Mouse (Mus musculus) hindbrain, postnatal 0 days (tissue): ENCODE results near the gene Rtn4rl2. TPM values are rescaled to one million over a fixed set of nuclear protein-coding genes. Genes with fewer than 3 reads are reported as not detected.

Experiments
- ATAC-seq: fragments of 200-750 bp; cut with Nextera tagmentation; 2 replicates; pipeline ENCODE4 v1.8.0; 2017; ENCODE audit warnings: mild to moderate bottlenecking, moderate TSS enrichment, moderate library complexity
- DNase-seq: peaks from one replicate; pipeline ENCODE4 v3.0.0-alpha.2; 2015; ENCODE audit warnings: low spot score
- H3K27ac ChIP-seq: fragments of 300-500 bp; sonication (generic); 2 replicates; pipeline ENCODE4 v1.5.1; 2014; ENCODE audit warnings: mild to moderate bottlenecking
- H3K27me3 ChIP-seq: fragments of 300-500 bp; sonication (generic); 2 replicates; pipeline ENCODE4 v1.6.1; 2014; ENCODE audit warnings: low read length, mixed read lengths; ENCODE audit not compliant: insufficient read depth
- H3K36me3 ChIP-seq: fragments of 300-500 bp; sonication (generic); 2 replicates; pipeline ENCODE4 v1.6.1; 2014; ENCODE audit warnings: low read length, mixed read lengths; ENCODE audit not compliant: insufficient read depth
- H3K4me1 ChIP-seq: fragments of 300-500 bp; sonication (generic); 2 replicates; pipeline ENCODE4 v1.6.1; 2014; ENCODE audit warnings: antibody characterized with exemption, low read length, mixed read lengths; ENCODE audit not compliant: insufficient read depth
- H3K4me2 ChIP-seq: fragments of 300-500 bp; sonication (generic); 2 replicates; pipeline ENCODE4 v1.6.1; 2014; ENCODE audit warnings: low read depth, mild to moderate bottlenecking, low read length, moderate library complexity, mixed read lengths
- H3K4me3 ChIP-seq: fragments of 300-500 bp; sonication (generic); 2 replicates; pipeline ENCODE4 v1.5.1; 2014; ENCODE audit warnings: low read length
- H3K9ac ChIP-seq: fragments of 300-500 bp; sonication (generic); replicated peaks from 2 replicates; pipeline ENCODE4 v1.6.1; 2014; ENCODE audit warnings: mild to moderate bottlenecking, low read length, moderate library complexity, mixed read lengths
- H3K9me3 ChIP-seq: fragments of 300-500 bp; sonication (generic); 2 replicates; pipeline ENCODE4 v1.6.1; 2016; ENCODE audit warnings: low read length, mixed read lengths
- CTCF ChIP-seq: IDR thresholded peaks from 2 replicates; pipeline ENCODE4 v1.5.1; 2016; ENCODE audit warnings: antibody characterized with exemption, control low read depth, low read depth
- WGBS: fragments of 180-500 bp; shearing (Covaris S2); extraction: QIAGEN DNeasy Blood & Tissue Kit; methylation state at CpG from one replicate; pipeline ENCODE4 v1.1.7; 2014; 5-methylcytosine and 5-hydroxymethylcytosine counted together
- polyA plus RNA-seq: library from polyadenylated mRNA; unstranded; fragments of >200 nt; fragmentation: Nextera tagmentation; extraction: Ambion mirVana; gene quantifications from 2 replicates; pipeline ENCODE4 v1.2.1, GENCODE M21; 2015
- total RNA-seq: library from RNA; depleted of rRNA; stranded (reverse); fragments of >200 nt; gene quantifications from 2 replicates; pipeline ENCODE4 v1.2.3, GENCODE M21; 2014

Rtn4rl2 gene
- total and polyA plus RNA-seq, 2 experiments from 2014 or later, result 4.3 to 10.1 TPM

DNA sequence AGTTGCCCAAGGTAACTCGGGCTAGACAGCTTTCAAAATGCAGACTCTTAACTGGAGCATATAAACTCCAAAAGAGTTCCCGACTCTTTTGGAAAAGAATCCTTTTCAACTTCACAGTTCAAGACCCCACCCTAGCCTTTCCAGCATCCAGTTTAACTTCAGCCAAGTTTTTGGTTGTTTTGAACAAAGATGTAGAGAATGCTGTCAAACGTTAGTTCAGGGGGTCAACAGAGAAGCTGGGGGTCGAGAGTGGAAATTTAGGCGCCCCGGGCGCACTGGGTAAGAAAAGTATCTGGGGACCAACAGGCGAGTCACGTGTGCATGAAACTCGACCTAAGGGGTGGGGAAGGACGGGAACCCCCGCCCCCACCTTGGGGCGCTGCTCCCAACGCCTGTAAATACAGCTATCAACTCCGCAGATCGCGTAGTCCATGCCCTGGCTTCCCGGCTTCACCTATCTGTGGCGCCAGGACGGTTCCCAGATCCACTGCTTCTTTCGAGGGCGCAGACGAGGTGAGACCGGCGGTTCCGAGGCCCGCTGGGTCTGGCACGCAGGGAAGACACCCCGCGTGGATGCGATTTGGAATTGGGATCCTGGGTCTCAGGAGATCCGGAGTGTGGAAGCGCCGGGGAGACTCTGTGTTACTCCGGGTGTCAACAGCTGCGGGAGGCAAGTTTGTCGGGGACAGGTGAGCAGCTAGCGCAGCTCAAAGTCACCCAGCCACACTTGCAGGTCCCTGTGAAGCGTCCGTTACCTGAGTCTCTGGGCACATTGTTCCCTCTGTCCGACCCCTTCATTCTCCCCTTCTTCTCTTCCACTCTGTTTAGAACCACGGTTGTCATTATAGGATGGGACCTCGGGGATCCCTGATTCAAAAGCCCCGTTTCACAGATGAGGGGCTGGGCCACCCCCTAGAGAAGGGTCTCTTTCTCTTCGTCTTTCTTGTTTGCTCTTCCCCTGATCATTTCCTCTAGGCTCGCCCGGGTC is 47.2 kb downstream of the Rtn4rl2 start:
- Histone ChIP-seq H3K27ac (no peak overlapping the region), H3K4me3 (peak overlapping the region; percentile 50), H3K36me3 (no peaks in the 10 kb centered on the region), H3K4me1 (peaks cover 11% of the 10 kb centered on the region; the same call in 1 of the 2 replicates), H3K9ac (peak overlapping the region; percentile 38), H3K27me3 (peaks cover 26% of the 10 kb centered on the region), H3K9me3 (no peaks in the 10 kb centered on the region), H3K4me2 (peak overlapping the region; percentile 89)
- no peak for TF ChIP-seq CTCF
- ATAC-seq (no peak; the same call in 1 of the 2 replicates), DNase-seq (no peak)
- WGBS, result under 1% methylated on average over 47 of the region's 47 CpGs

DNA sequence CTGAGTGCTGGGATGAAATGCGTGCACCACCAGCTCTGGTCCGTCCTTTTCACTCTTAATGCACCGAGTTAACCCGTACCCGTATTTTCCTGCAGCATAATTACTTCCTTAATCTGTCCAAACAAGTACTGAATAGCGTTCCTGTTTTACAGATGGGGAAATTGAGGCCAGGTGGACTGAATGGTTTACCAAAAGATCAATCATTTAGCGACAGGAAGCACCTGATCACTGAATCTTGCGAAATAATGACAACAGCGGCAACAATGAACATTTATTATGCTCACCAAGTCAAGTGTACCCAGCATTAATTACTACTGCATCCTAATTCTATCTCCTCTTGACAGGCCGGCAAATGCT is 47.9 kb downstream of the Rtn4rl2 start, which contains the start of gene Slc43a1:
Gene Slc43a1 (plus strand): TSS at position 258 of the 357 bp plus-strand sequence.
- Histone ChIP-seq H3K9ac (peak within 1 kb of the TSS; percentile 38), H3K36me3 (no peaks in the 10 kb centered on the region), H3K4me2 (peak within 1 kb of the TSS; percentile 89), H3K4me3 (peak within 1 kb of the TSS; percentile 50), H3K27ac (no peak within 1 kb of the TSS), H3K9me3 (no peaks in the 10 kb centered on the region), H3K4me1 (peaks cover 11% of the 10 kb centered on the region; the same call in 1 of the 2 replicates), H3K27me3 (peaks cover 26% of the 10 kb centered on the region)
- WGBS, result 21% methylated on average over 10 of the region's 10 CpGs
- ATAC-seq (no peak), DNase-seq (no peak)
- TF ChIP-seq CTCF, result no peak

DNA sequence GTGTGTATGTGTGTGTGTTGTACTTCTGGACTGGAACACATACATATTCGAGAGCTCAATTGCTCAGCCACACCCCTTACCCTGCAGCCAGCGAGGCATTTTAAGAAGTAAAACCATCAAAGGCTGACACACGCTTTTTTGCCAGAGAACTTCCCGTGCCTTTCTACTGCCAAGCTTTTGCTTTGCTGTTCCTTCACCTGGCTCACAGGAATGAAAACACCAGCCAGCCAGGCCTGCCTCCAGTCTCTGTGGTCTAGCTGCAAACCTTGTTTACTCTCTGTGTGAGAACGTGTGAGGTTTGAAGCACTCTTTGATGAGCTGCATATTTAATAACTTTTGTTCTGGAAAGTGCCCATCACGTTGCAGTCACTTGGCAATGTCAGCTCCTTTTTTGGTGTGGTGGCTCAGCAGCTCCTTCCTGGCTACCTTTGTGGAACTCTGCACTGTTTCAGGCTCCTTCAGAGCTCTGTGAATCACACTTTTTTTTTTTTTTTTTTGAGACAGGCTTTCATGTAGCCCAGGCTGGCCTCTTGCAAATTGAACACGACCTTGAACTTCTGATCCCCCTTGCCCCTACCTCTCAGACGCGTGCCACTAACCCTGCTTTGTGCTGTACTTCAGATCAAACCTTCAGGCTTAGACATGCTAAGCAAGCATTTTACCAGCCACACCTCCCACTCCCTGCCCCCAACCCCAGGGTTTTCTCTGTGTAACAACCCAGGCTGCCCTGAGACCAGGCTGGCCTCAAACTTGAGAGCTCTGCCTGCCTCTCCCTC is 48.5 kb downstream of the Rtn4rl2 start:
- no peak overlapping the region for H3K9ac ChIP-seq
- no peak overlapping the region for H3K4me2 ChIP-seq
- no peak for TF ChIP-seq CTCF
- 27% methylated on average over 9 of the region's 9 CpGs for WGBS
- H3K4me1 ChIP-seq, result peaks cover 11% of the 10 kb centered on the region; the same call in 1 of the 2 replicates
- H3K27me3 ChIP-seq, result peaks cover 26% of the 10 kb centered on the region
- no peaks in the 10 kb centered on the region for H3K36me3 ChIP-seq
- ATAC-seq (no peak), DNase-seq (no peak)
- H3K27ac ChIP-seq, result no peak overlapping the region
- no peaks in the 10 kb centered on the region for H3K9me3 ChIP-seq
- H3K4me3 ChIP-seq, result no peak overlapping the region

DNA sequence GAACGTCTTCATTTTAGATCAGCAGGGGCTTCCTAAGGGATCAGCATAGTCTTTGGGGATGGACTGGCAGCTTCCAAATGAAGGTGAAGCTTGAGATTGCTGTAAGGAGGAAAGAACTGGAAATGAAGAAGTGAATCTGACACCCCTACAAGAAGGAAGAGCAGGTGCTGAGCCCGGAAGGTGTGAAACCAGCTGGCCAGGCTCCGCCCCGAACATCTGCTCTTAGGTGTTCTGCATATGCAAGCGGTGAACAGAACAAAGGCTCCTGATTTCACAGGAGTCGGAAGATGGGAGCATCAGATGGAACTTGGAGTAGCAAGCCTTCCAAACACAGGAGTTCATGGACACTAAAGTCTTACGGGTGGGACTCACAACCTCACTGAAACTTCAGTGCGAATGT is 49.4 kb downstream of the Rtn4rl2 start:
- DNase-seq (no peak), ATAC-seq (no peak)
- Histone ChIP-seq H3K9me3 (no peaks in the 10 kb centered on the region), H3K4me1 (peaks cover 11% of the 10 kb centered on the region; the same call in 1 of the 2 replicates), H3K9ac (no peak overlapping the region), H3K4me3 (no peak overlapping the region), H3K27me3 (peaks cover 26% of the 10 kb centered on the region), H3K4me2 (no peak overlapping the region), H3K27ac (no peak overlapping the region), H3K36me3 (no peaks in the 10 kb centered on the region)
- 74% methylated on average over 8 of the region's 8 CpGs for WGBS
- TF ChIP-seq CTCF, result no peak

DNA sequence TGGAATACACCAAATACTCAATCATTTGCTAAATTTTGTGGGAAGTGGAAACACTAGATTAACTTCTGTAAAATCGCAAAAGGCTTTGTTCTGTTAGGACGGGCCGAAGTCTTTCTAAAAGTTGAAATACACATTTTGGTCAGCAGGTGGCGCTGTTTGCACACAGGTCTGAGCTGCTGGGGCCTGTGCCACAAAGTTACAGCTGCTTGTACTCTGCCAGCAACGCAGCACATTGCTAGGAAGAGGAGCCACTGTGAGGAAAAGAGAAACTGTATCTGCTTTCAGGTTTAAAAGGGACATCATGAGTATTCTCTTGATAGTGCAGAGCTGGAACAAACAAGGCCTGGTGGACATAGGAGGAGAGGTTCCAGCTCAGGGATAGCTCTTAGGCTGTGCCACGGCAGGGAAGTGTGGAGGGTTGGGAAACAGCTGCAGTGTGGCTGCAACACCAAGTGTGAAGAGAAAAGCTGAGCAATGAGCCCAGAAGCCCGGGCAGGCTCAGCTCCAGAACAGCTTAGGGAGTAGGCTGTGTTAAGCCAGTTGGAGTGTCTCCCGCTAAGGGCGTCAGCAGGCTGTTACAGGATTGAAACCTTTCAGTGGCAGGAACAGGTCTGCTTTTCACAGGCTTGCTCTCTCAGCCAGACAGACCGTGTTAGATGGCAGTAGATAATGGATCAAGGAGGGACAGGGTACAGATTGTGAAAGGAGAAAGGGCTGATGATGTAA is 54.7 kb downstream of the Rtn4rl2 start:
- 21% methylated on average over 10 of the region's 10 CpGs for WGBS
- no peaks in the 10 kb centered on the region; the same call in 1 of the 2 replicates for H3K4me1 ChIP-seq
- H3K4me3 ChIP-seq, result no peak overlapping the region
- DNase-seq (peak; percentile 95), ATAC-seq (peak; percentile 80)
- peak overlapping the region; percentile 22; the same call in 1 of the 2 replicates for H3K27ac ChIP-seq
- TF ChIP-seq CTCF, result peak; percentile 94
- H3K36me3 ChIP-seq, result 0 out of 2 replicates have a peak, but pooled peaks cover 10% of the 10 kb centered on the region
- H3K9ac ChIP-seq, result no peak overlapping the region
- no peaks in the 10 kb centered on the region for H3K9me3 ChIP-seq
- no peaks in the 10 kb centered on the region for H3K27me3 ChIP-seq
- H3K4me2 ChIP-seq, result no peak overlapping the region
